Mouse (Mus musculus) embryonic stem cell, embryonic (primary cell): ENCODE results near the gene Dnah3.

Source experiments
- CTCF ChIA-PET, 4 experiments: fragments of 300-600 bp in 2 of 4; fragments of 350-600 bp in 2 of 4; sonication (Branson Sonifier 250); formaldehyde crosslinking; loops; one replicate each; lab custom pipeline; 2022; ENCODE audit warnings: inconsistent platforms in 2 of 4; lab: Charles Lee
- POLR2A ChIA-PET, 4 experiments: fragments of 300-600 bp in 2 of 4; fragments of 350-600 bp in 2 of 4; sonication (Branson Sonifier 250); formaldehyde crosslinking; loops; one replicate each; lab custom pipeline; 2022; ENCODE audit warnings: antibody characterized with exemption in 4 of 4, inconsistent platforms in 1 of 4; lab: Charles Lee

Dnah3 gene

GRCm38 (mm10) chr7:120095180-120095579, at the start of gene Dnah3:
Dnah3 (minus strand) TSS chr7:120095280.
- POLR2A ChIA-PET, result no interaction called here
- CTCF ChIA-PET, result no interaction called here

DNA sequence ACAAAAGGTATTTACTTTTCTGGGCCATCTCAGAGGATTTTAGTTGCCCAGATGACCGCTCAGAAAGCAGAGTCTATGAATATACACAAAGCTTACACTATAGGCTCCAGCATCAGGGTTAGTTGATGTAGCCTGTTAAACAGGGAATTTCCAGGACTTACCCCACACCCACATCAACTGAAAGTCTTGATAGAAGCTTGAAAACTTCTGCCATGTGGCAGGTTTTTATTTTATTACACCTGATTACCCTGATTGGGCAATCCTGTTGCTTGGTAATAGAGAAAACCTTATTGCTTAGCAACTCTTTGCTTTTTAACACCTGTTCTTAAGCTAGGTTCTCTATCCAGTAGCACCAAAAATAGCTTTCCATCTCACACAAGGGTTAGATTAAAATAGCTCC, 47.7 kb upstream of the Dnah3 start:
- ChIA-PET CTCF (interaction anchor here in 1 of 4 experiments (1.4 kb wide), 1 partner anchor 18 kb away, joined by 3 read pairs; no protein-coding TSS in a partner anchor), POLR2A (interaction anchor here in 1 of 4 experiments (0.7 kb wide), 1 partner anchor 9 kb away, joined by 3 read pairs; no protein-coding TSS in a partner anchor)

DNA sequence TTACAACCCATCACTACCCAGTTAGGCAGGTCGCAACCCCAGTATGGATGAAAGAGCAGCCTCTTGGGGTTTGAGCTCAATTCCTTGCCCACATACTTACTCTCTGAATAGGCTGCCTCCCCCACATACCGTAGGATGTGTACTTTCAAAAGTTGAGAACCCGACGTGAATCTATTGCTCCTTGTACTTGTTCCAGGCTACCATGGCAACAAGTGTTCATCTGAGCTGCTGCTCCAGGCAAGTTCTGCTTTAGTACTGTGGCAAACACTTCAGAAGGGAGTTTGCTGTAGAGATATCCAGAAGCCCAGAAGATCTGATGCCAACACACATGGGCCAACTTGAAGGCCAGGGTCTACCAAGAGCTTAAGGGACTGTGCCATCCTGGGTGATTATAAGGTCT, 33.9 kb upstream of the Dnah3 start:
- CTCF ChIA-PET, result no interaction called here
- POLR2A ChIA-PET, result no interaction called here

DNA sequence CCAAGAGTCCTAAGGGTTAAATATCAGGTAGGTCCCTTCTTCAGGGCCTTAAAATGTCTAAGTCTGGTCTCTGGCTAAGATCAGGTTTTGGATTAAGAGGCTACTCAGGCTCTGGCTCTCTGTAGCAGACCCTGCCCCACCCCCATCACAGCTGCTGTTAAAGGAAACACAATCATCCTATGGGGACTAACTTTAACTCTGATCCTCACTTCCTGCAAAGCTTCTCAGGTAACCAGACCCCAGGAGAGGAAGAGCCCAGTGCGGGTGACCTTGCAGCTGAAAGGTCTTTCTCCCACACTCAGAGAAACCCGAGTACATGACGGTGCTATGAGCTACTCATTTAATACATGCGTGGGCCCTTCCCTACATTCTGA, 32.6 kb upstream of the Dnah3 start:
- CTCF ChIA-PET, result interaction anchor here in 2 of 4 experiments (1.6 to 6.3 kb wide), 2 partner anchors 74 to 76 kb away, joined by 5 to 49 read pairs; partner anchors contain the start of genes Abca14 (in 1 of the 2) and Crym (in 1 of the 2)
- POLR2A ChIA-PET, result interaction anchor here in 3 of 4 experiments (0.7 to 1.5 kb wide), 3 partner anchors 29 to 76 kb away, joined by 3 to 4 read pairs (median 3); partner anchors contain the start of gene Abca14 (in 1 of the 3)

DNA sequence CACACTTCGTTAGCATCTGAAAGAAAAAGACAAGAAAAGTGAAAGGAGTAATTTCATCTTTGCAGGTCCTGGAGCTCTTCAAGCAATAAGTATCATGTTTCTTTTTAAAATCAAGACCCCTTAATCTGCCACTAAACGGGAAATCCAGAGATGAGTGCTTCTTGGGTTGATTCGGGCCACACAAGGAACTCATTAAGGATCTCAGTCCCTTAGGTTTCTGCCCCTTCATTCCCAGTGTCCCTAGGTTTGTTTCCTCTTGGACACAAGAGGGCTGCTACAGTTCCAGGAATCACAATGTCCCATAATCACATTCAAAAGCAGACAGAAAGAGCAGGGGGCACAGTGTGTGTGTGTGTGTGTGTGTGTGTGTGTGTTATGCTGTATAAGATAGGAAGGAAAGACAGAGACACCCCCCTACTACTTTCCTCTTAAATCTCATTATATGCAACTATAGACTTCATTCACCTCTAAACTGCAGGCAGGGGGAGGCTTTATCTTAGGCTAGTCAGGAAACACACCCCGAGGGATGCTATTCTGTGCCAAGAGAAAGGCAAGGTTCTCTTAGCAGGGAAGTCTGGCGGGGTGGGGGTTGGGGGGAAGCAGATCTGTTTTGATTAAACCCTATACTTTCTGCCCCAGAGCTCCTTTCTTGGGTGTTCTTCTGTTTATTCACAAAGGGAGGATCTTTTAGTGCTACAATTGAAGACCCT, 32.1 kb upstream of the Dnah3 start:
- CTCF ChIA-PET, result interaction anchor here in 3 of 4 experiments (0.6 to 6.3 kb wide), 7 partner anchors 29 to 114 kb away, joined by 3 to 49 read pairs (median 3); partner anchors contain the start of genes Abca14 (in 3 of the 3) and Crym (in 1 of the 3)
- POLR2A ChIA-PET, result interaction anchor here in 2 of 4 experiments (1.3 to 2.4 kb wide), 3 partner anchors 25 to 76 kb away, joined by 3 to 7 read pairs (median 4); partner anchors contain the start of genes Abca14 (in 1 of the 2) and Tmem159 (in 1 of the 2)

DNA sequence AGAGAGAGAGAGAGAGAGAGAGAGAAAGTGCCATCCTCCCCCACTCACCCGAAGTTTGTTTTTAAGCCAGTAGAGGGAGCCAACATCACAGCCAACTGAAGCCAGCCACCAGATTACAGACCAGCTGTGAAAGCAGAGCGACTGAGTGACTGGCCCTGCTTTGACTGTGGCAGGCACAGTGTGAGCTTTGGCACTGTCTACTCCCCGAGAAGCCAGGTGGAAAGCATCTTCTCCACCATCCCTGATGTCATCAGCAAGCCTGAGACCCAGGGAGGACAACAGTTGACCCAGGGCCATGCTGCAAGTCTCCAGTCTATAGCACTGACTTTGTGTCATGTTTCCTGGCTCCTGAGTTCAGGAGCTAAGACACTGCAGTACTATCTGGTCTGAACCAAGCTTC, 29.8 kb upstream of the Dnah3 start:
- ChIA-PET CTCF (interaction anchor here (0.6 to 6.3 kb wide), 47 partner anchors 12 to 1453 kb away, joined by 3 to 49 read pairs (median 4); partner anchors contain the start of genes Abca14 (in 4 of the 4), Crym (in 2 of the 4), Abca15 (in 1 of the 4) and Tmem159 (in 1 of the 4)), POLR2A (interaction anchor here (0.6 to 2.4 kb wide), 8 partner anchors 14 to 203 kb away, joined by 3 to 8 read pairs (median 3); partner anchors contain the start of genes Abca14 (in 1 of the 4) and Tmem159 (in 1 of the 4))

- ChIA-PET POLR2A (interaction anchor here in 1 of 4 experiments (1.1 to 1.9 kb wide), 2 partner anchors 80 to 204 kb away, joined by 3 to 8 read pairs; partner anchors contain the start of gene Abca14), CTCF (interaction anchor here (0.7 to 6.3 kb wide), 15 partner anchors 11 to 279 kb away, joined by 3 to 49 read pairs (median 6); partner anchors contain the start of genes Abca14 (in 4 of the 4) and Abca15 (in 1 of the 4))
Measured at GRCm38 (mm10) chr7:120123776-120124175, 28.7 kb upstream of the Dnah3 start.

- ChIA-PET POLR2A (no interaction called here), CTCF (interaction anchor here in 1 of 4 experiments (2.4 kb wide), 1 partner anchor 19 kb away, joined by 7 read pairs; no protein-coding TSS in a partner anchor)
Measured at GRCm38 (mm10) chr7:120117529-120117928, 22.4 kb upstream of the Dnah3 start.

DNA sequence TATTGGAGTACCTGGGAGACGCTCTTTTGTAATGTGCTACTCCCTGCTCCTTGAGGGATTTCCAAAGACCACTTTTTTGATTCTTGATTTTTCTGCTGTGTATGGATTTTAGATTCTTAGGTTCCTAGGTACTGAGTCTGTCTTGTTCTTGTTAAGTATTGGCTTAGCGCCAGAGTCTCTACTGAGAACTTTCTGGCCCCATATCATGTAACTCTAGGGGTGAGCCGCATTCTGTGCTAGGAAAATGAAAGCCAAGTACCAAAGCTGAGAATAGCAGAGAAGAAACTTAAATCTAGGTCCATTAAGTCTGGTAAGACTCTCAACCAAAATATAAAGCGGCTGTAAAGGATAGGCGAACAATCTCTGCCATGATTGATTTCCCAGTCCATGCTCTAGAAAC, 21.9 kb upstream of the Dnah3 start:
- CTCF ChIA-PET, result interaction anchor here in 1 of 4 experiments (2.4 kb wide), 1 partner anchor 19 kb away, joined by 7 read pairs; no protein-coding TSS in a partner anchor
- POLR2A ChIA-PET, result no interaction called here

GRCm38 (mm10) chr7:120109676-120110075, 14.6 kb upstream of the Dnah3 start:
- POLR2A ChIA-PET, result no interaction called here
- CTCF ChIA-PET, result interaction anchor here in 1 of 4 experiments (1.3 kb wide), 1 partner anchor 12 kb away, joined by 3 read pairs; no protein-coding TSS in a partner anchor

DNA sequence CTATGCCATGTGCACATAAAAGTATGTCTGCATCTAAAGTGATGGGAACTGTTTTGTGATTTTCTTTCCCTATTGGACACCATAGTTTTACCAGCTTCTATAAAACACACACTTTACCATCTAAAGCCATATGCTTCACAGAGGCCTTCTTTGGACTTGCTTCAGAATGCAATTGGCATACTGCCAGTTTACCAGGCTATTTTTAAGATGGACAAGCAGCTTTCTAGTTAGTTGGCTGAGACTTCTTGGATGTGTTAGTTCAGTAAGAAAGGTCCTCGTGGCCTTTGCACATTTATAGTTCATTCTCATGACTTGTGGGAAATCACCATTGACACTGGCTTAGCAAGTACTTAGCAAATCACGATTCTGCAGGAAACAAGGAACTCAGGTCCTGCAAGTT, 11.3 kb upstream of the Dnah3 start:
- ChIA-PET POLR2A (no interaction called here), CTCF (interaction anchor here in 2 of 4 experiments (0.6 to 1.0 kb wide), 2 partner anchors 41 to 257 kb away, joined by 3 read pairs; no protein-coding TSS in a partner anchor)

GRCm38 (mm10) chr7:120104975-120105374, 9.9 kb upstream of the Dnah3 start:
- ChIA-PET CTCF (no interaction called here), POLR2A (no interaction called here)

DNA sequence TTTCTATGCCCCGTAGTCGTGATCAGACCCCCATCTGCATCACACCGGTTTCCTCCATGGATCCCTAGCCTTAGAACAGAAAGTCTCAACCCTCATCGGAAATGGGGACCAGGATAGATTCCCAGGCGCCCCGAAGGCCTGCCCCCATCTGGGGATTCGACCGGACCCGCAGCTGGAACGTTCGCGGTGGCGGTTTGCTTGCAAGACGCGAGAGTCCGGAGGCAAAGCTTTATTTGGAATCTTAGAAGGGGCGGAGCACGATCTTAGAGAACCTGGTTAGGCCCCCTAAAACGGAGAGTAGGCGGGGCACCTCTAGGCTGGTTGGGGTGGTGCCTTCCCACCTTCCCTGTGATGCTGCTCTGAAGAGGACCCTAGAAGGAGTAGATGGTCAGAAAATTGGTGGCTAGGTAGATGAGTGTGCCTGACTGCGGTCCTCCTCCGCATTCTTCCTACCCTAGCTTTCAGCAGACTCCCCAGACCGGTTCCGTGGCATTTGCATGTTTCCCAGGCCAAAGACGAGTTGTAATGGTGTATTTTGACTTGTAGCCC, 8.0 kb upstream of the Dnah3 start:
- ChIA-PET POLR2A (interaction anchor here in 2 of 4 experiments (0.8 to 3.9 kb wide), 10 partner anchors 9 to 243 kb away, joined by 3 to 22 read pairs (median 4); partner anchors contain the start of genes Dcun1d3 (in 1 of the 2) and Lyrm1 (in 1 of the 2)), CTCF (interaction anchor here in 3 of 4 experiments (0.5 to 2.3 kb wide), 9 partner anchors 10 to 429 kb away, joined by 3 to 8 read pairs (median 4); partner anchors contain the start of genes Abca14 (in 1 of the 3) and Crym (in 1 of the 3))

- CTCF ChIA-PET, result interaction anchor here (0.5 to 2.3 kb wide), 16 partner anchors 9 to 1805 kb away, joined by 3 to 8 read pairs (median 3); partner anchors contain the start of genes Abca14 (in 2 of the 4) and Crym (in 1 of the 4)
- POLR2A ChIA-PET, result interaction anchor here in 3 of 4 experiments (0.6 to 3.9 kb wide), 18 partner anchors 9 to 699 kb away, joined by 3 to 22 read pairs (median 4); partner anchors contain the start of genes Crym (in 1 of the 3), Dcun1d3 (in 1 of the 3), Lyrm1 (in 1 of the 3) and Uqcrc2 (in 1 of the 3)
Measured at GRCm38 (mm10) chr7:120102164-120102972, 7.3 kb upstream of the Dnah3 start, which contains the start of gene Tmem159. Tmem159 (plus strand) TSS chr7:120102353.

DNA sequence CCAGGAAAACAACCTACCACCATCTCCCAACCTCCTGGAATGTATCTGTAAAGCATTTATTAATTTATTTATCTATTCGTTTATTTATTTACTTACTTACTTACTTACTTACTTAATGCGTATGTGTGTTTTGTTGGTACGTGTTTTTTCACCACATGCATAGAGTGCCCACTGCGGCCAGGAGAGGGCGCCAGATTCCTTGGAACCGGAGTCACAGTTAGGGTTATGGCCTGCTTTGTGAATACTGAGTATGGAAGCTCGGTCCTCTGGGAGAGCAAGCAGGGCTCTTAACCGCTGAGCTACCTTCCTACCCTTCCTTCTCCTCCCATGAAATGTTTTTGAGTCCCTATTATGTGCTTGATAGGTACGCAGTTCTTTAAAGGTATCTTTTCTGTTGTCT, 3.3 kb upstream of the Dnah3 start:
- CTCF ChIA-PET, result interaction anchor here (0.6 to 2.1 kb wide), 36 partner anchors 9 to 1498 kb away, joined by 3 to 30 read pairs (median 4); partner anchors contain the start of genes Abca14 (in 3 of the 4), Crym (in 1 of the 4) and Uqcrc2 (in 1 of the 4)
- POLR2A ChIA-PET, result interaction anchor here in 3 of 4 experiments (0.6 to 1.0 kb wide), 5 partner anchors 13 to 819 kb away, joined by 3 read pairs; partner anchors contain the start of gene Polr3e (in 1 of the 3)

DNA sequence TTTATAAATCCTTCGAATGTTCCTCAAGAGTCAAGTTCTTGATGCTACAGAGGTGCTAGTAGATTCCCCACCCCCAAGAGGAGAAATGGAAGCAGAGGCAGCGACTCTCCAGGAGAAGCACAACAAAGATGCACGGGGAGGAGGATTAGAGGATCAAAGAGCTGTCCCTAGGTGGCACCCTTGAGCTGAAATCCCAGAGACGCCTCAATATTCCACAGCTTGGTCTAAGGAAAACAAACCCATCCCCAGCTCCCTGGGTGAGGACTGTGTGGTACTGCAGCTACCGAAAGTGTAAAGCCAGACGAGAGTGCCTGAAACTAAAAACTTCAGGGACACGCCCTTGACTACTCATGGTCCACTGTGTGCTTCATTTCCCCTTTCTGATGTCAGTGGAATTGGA, 2.8 kb upstream of the Dnah3 start:
- ChIA-PET POLR2A (interaction anchor here in 3 of 4 experiments (0.5 to 1.0 kb wide), 5 partner anchors 12 to 820 kb away, joined by 3 read pairs; partner anchors contain the start of gene Polr3e (in 1 of the 3)), CTCF (interaction anchor here (0.6 to 2.1 kb wide), 39 partner anchors 8 to 1498 kb away, joined by 3 to 30 read pairs (median 4); partner anchors contain the start of genes Abca14 (in 3 of the 4), Crym (in 1 of the 4) and Uqcrc2 (in 1 of the 4))

- POLR2A ChIA-PET, result interaction anchor here in 2 of 4 experiments (0.7 to 0.9 kb wide), 2 partner anchors 8 to 20 kb away, joined by 3 to 4 read pairs; partner anchors contain the start of gene Tmem159 (in 1 of the 2)
- CTCF ChIA-PET, result interaction anchor here in 2 of 4 experiments (0.6 kb wide), 2 partner anchors 109 to 233 kb away, joined by 3 to 4 read pairs; no protein-coding TSS in a partner anchor
Measured at GRCm38 (mm10) chr7:120094216-120094615, 864 bp downstream of the Dnah3 start.
